ENCODE assay signal across 29 mouse cellular contexts in genomic region chr14:80010426-80010825, GRCm38 (mm10). TPM values are rescaled to one million over a fixed set of nuclear protein-coding genes. Genes with fewer than 3 reads are reported as not detected.
"Had no signal": no experiment of that assay in that cellular context is flagged by ENCODE, and none has a peak within 500 bp of the region (broad histone marks: within the 10 kb centered on the region; RNA-seq: fewer than 3 reads in every experiment).

No protein-coding gene starts in this region.

- H3K36me3 ChIP-seq: heart, embryonic 10.5 days; heart, embryonic 12.5 days; heart, embryonic 13.5 days; heart, embryonic 15.5 days; hindbrain, embryonic 10.5 days; hindbrain, embryonic 12.5 days; hindbrain, embryonic 13.5 days; hindbrain, embryonic 15.5 days; intestine, embryonic 15.5 days; kidney, embryonic 15.5 days had no signal

- H3K4me1 ChIP-seq: heart, embryonic 10.5 days; heart, embryonic 12.5 days; heart, embryonic 15.5 days; hindbrain, embryonic 12.5 days; intestine, embryonic 15.5 days had no signal

- H3K9ac ChIP-seq: heart, embryonic 12.5 days; heart, embryonic 13.5 days; heart, embryonic 15.5 days; hindbrain, embryonic 12.5 days; hindbrain, embryonic 13.5 days; hindbrain, embryonic 14.5 days; hindbrain, embryonic 15.5 days; intestine, embryonic 15.5 days; kidney, embryonic 15.5 days had no signal

- H3K27ac ChIP-seq: heart, embryonic 10.5 days; heart, embryonic 13.5 days; heart, embryonic 15.5 days; hindbrain, embryonic 10.5 days; hindbrain, embryonic 12.5 days; hindbrain, embryonic 13.5 days; hindbrain, embryonic 14.5 days; hindbrain, embryonic 15.5 days; hindbrain, postnatal 0 days; intestine, embryonic 15.5 days; kidney, embryonic 15.5 days; kidney, postnatal 0 days; layer of hippocampus, adult 2 months; left cerebral cortex, adult 2 months had no signal

- H3K27me3 ChIP-seq: heart, embryonic 12.5 days; heart, embryonic 13.5 days; heart, embryonic 15.5 days; hindbrain, embryonic 12.5 days; hindbrain, embryonic 13.5 days; hindbrain, embryonic 15.5 days; intestine, embryonic 15.5 days; kidney, embryonic 15.5 days had no signal

- H3K9me3 ChIP-seq: heart, embryonic 10.5 days; heart, embryonic 12.5 days; heart, embryonic 13.5 days; heart, embryonic 15.5 days; hindbrain, embryonic 10.5 days; hindbrain, embryonic 12.5 days; hindbrain, embryonic 13.5 days; hindbrain, embryonic 15.5 days; intestine, embryonic 15.5 days; kidney, embryonic 15.5 days had no signal

- H3K4me3 ChIP-seq: heart, embryonic 10.5 days; heart, embryonic 12.5 days; heart, embryonic 13.5 days; heart, embryonic 15.5 days; hindbrain, embryonic 10.5 days; hindbrain, embryonic 12.5 days; hindbrain, embryonic 13.5 days; hindbrain, embryonic 15.5 days; intestine, embryonic 15.5 days; kidney, embryonic 15.5 days; layer of hippocampus, adult 2 months; left cerebral cortex, adult 2 months had no signal

- DNase-seq: heart, postnatal 10 days; heart, postnatal 14 days; heart, postnatal 36 days; heart, postnatal 4 days; kidney, adult 11 months; kidney, adult 18-20 months; kidney, postnatal 10 days; kidney, postnatal 4 days; layer of hippocampus, adult 9-11 months; layer of hippocampus, postnatal 36 days had no signal

- H3K4me2 ChIP-seq: heart, embryonic 11.5 days; heart, embryonic 12.5 days; heart, embryonic 13.5 days; heart, embryonic 15.5 days; hindbrain, embryonic 12.5 days; hindbrain, embryonic 13.5 days; hindbrain, embryonic 14.5 days; hindbrain, embryonic 15.5 days; intestine, embryonic 15.5 days; kidney, embryonic 15.5 days had no signal

RNA-seq across cellular contexts. Expression of gene Olfm4, which starts 26.5 kb away (rescaled TPM):
- total RNA-seq: heart, adult 8-10 months; heart, postnatal 25 days; heart, postnatal 36 days had no signal
- polyA plus RNA-seq: inflammation-experienced regulatory T-cells, adult 6 months had no signal
